Comparison of ENCODE assay signal across 8 mouse cellular contexts in the genomic region with DNA sequence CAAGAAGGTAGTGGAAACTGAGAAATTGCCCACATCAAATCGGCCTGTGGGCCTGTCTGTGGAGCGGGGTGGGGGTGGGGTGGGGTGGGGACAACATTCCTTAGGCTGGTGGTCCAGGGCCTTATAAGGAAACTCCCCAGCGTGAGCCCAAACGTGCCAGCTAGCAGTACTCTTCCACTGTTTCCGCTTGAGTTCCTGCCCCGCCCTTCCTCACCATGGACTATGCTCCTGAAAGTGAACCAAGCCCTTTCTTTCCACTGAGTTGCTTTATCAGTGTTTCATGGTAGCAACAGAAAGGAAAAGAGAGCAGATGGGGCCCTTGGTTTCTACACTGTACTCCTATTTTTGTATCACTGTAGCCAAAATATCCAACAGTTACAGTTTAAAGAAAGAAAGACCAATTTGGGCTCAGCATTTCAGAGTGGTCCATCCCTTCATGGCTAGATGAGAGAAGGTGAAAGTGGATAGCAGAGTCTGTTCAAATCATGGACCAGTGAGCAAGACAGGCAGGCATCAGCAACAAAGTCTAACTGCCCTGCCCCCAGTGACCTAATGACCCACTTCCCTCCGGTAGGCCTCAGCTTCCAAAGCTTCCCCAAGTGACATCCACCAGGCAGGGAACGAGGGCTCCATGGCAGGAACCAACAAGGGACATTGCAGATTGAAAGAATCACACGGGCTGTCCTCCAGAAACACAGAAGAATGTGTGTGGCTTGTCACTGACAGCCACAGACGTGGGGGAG. TPM values are rescaled to one million over a fixed set of nuclear protein-coding genes. Genes with fewer than 3 reads are reported as not detected.
DNase-seq lines count a peak whose midpoint lies in the region; ATAC-seq and TF ChIP-seq lines count a peak whose summit lies in the region.

No protein-coding gene starts in this region.

- intact Hi-C loops in heart, postnatal 25 days (cut with DNase I) = no loop called here

- no peaks in the 10 kb centered on the region for H3K27me3 ChIP-seq in forebrain, embryonic 16.5 days (replicated peaks; ENCODE audit: control insufficient read depth, insufficient read depth, low read length)
- H3K27me3 ChIP-seq in kidney, adult 2 months (replicated peaks; ENCODE audit: control insufficient read depth, insufficient read depth, low read length) = no peaks in the 10 kb centered on the region
- no peaks in the 10 kb centered on the region for H3K27me3 ChIP-seq in lung, postnatal 0 days (replicated peaks; ENCODE audit: insufficient read depth, low read length)

- H3K4me1 ChIP-seq in forebrain, embryonic 16.5 days (replicated peaks; ENCODE audit: control insufficient read depth, insufficient read depth, low read length) = peaks cover 16% of the 10 kb centered on the region
- H3K4me1 ChIP-seq in kidney, adult 2 months (ENCODE audit: control insufficient read depth, insufficient read depth, low read length) = peaks cover 38% of the 10 kb centered on the region
- peaks cover 31% of the 10 kb centered on the region for H3K4me1 ChIP-seq in lung, postnatal 0 days (ENCODE audit: insufficient read depth, low read depth, low read length)

- peak; percentile 50 to 77 for DNase-seq in heart, adult 18-20 months
- no peak for DNase-seq in heart, postnatal 25 days (ENCODE audit: low spot score)
- peak; percentile 93 for DNase-seq in kidney, adult 2 months
- DNase-seq in lung, postnatal 0 days (ENCODE audit: low spot score) = peak; percentile 91
- DNase-seq in adrenal gland, postnatal 10 days = no peak
- no peak for DNase-seq in MN1 (ENCODE audit: low spot score)
- no peak for DNase-seq in cerebellum, adult 11 months

- H3K9me3 ChIP-seq in forebrain, embryonic 16.5 days (ENCODE audit: control insufficient read depth, low read length) = no peaks in the 10 kb centered on the region
- H3K9me3 ChIP-seq in lung, postnatal 0 days (ENCODE audit: low read length) = no peaks in the 10 kb centered on the region

- H3K9ac ChIP-seq in forebrain, embryonic 16.5 days (replicated peaks; ENCODE audit: low read depth, low read length) = no peak overlapping the region
- H3K9ac ChIP-seq in lung, postnatal 0 days (replicated peaks; ENCODE audit: low read depth) = no peak overlapping the region

- no peak overlapping the region for H3K4me3 ChIP-seq in forebrain, embryonic 16.5 days (replicated peaks; ENCODE audit: low read length)
- H3K4me3 ChIP-seq in kidney, adult 2 months (ENCODE audit: insufficient read depth, low read depth, low read length) = no peak overlapping the region
- no peak overlapping the region for H3K4me3 ChIP-seq in lung, postnatal 0 days (ENCODE audit: low read depth, low read length)

- peak; percentile 79 for TF ChIP-seq EP300 in lung, postnatal 0 days (IDR thresholded peaks at IDR 0.05)

- peak overlapping the region; percentile 66; the same call in 1 of the 2 replicates for H3K27ac ChIP-seq in forebrain, embryonic 16.5 days (ENCODE audit: low read length)
- peak overlapping the region; percentile 97 for H3K27ac ChIP-seq in kidney, adult 2 months (ENCODE audit: insufficient read depth, low read depth, low read length)
- H3K27ac ChIP-seq in lung, postnatal 0 days (ENCODE audit: low read length) = peak overlapping the region; percentile 94

- H3K4me2 ChIP-seq in forebrain, embryonic 16.5 days (ENCODE audit: low read length) = no peak overlapping the region
- peak overlapping the region; percentile 38; the same call in 1 of the 2 replicates for H3K4me2 ChIP-seq in lung, postnatal 0 days (replicated peaks; ENCODE audit: low read depth, low read length)

- WGBS in forebrain, embryonic 16.5 days = 19% methylated on average over 10 of the region's 10 CpGs
- 5% methylated on average over 10 of the region's 10 CpGs for WGBS in kidney, adult 2 months
- 4% methylated on average over 10 of the region's 10 CpGs for WGBS in lung, postnatal 0 days

- TF ChIP-seq CTCF in kidney, adult 2 months (conservative IDR thresholded peaks at IDR 0.05; ENCODE audit: insufficient read depth, insufficient read length, low read depth, low read length) = no peak
- TF ChIP-seq CTCF in lung, postnatal 0 days (IDR thresholded peaks at IDR 0.05) = no peak

- no peaks in the 10 kb centered on the region for H3K36me3 ChIP-seq in forebrain, embryonic 16.5 days (ENCODE audit: control insufficient read depth, insufficient read depth)
- H3K36me3 ChIP-seq in kidney, adult 2 months (ENCODE audit: control insufficient read depth, insufficient read depth, low read length) = no peaks in the 10 kb centered on the region
- H3K36me3 ChIP-seq in lung, postnatal 0 days (ENCODE audit: insufficient read depth, low read length) = no peaks in the 10 kb centered on the region

- no peak for TF ChIP-seq POLR2A in kidney, adult 2 months (IDR thresholded peaks at IDR 0.05; ENCODE audit: low read depth, low read length)

- ATAC-seq in forebrain, embryonic 16.5 days = no peak
- ATAC-seq in lung, postnatal 0 days = peak; percentile 74

RNA-seq across cellular contexts. Expression of a gene that starts 5.3 kb away (rescaled TPM):
- total RNA-seq in heart, adult 18-20 months (2021) = 100 to 1,000 TPM; 196 to 224 TPM
- total RNA-seq in heart, postnatal 25 days (2021) = 100 to 1,000 TPM; 225 to 270 TPM
- 185 and 203 TPM in 2 replicates for polyA plus RNA-seq in forebrain, embryonic 16.5 days (2015; fragmentation: Nextera tagmentation; extraction: Ambion mirVana)
- polyA plus RNA-seq in kidney, adult 2 months (2012; rRNA removed) = 172 and 214 TPM in 2 replicates
- polyA plus RNA-seq in lung, postnatal 0 days (2015; fragmentation: Nextera tagmentation; extraction: Ambion mirVana) = 151 and 154 TPM in 2 replicates
- 100 to 1,000 TPM; 459 to 528 TPM for total RNA-seq in adrenal gland, postnatal 10 days (2021)

RNA-seq across cellular contexts. Expression of a gene that starts 14.2 kb away (rescaled TPM):
- 1 to 10 TPM; 1.5 to 3.4 TPM for total RNA-seq in heart, adult 18-20 months (2021)
- total RNA-seq in heart, postnatal 25 days (2021) = 1 to 10 TPM; 1.5 to 2.2 TPM
- polyA plus RNA-seq in forebrain, embryonic 16.5 days (2015; fragmentation: Nextera tagmentation; extraction: Ambion mirVana) = 1.2 and 1.3 TPM in 2 replicates
- polyA plus RNA-seq in kidney, adult 2 months (2012; rRNA removed) = 2.9 and 5.9 TPM in 2 replicates
- 10.2 and 12.9 TPM in 2 replicates for polyA plus RNA-seq in lung, postnatal 0 days (2015; fragmentation: Nextera tagmentation; extraction: Ambion mirVana)
- 1 to 10 TPM; 3.7 to 4.9 TPM for total RNA-seq in adrenal gland, postnatal 10 days (2021)

RNA-seq across cellular contexts. Expression of a gene that starts 22.0 kb away (rescaled TPM):
- 1,000 to 10,000 TPM; 1,960 to 1,989 TPM for total RNA-seq in heart, adult 18-20 months (2021)
- total RNA-seq in heart, postnatal 25 days (2021) = 1,000 to 10,000 TPM; 1,337 to 1,520 TPM
- polyA plus RNA-seq in forebrain, embryonic 16.5 days (2015; fragmentation: Nextera tagmentation; extraction: Ambion mirVana) = 87.1 and 97.7 TPM in 2 replicates
- 865 and 950 TPM in 2 replicates for polyA plus RNA-seq in kidney, adult 2 months (2012; rRNA removed)
- 287 and 308 TPM in 2 replicates for polyA plus RNA-seq in lung, postnatal 0 days (2015; fragmentation: Nextera tagmentation; extraction: Ambion mirVana)
- 1,000 to 10,000 TPM; 1,178 to 1,235 TPM for total RNA-seq in adrenal gland, postnatal 10 days (2021)

RNA-seq across cellular contexts. Expression of a gene that starts 30.6 kb away (rescaled TPM):
- total RNA-seq in heart, adult 18-20 months (2021) = 10 to 100 TPM in 1 of 2 experiments, 1 to 10 TPM in 1; 9.6 to 18.7 TPM
- total RNA-seq in heart, postnatal 25 days (2021) = 10 to 100 TPM; 28.9 to 30.7 TPM
- polyA plus RNA-seq in forebrain, embryonic 16.5 days (2015; fragmentation: Nextera tagmentation; extraction: Ambion mirVana) = 5.2 and 5.7 TPM in 2 replicates
- 22.8 and 25.0 TPM in 2 replicates for polyA plus RNA-seq in kidney, adult 2 months (2012; rRNA removed)
- polyA plus RNA-seq in lung, postnatal 0 days (2015; fragmentation: Nextera tagmentation; extraction: Ambion mirVana) = 14.9 and 15.6 TPM in 2 replicates
- 10 to 100 TPM; 25.9 to 55.7 TPM for total RNA-seq in adrenal gland, postnatal 10 days (2021)

RNA-seq across cellular contexts. Expression of a gene that starts 35.7 kb away (rescaled TPM):
- total RNA-seq in heart, adult 18-20 months (2021) = 10 to 100 TPM; 25.8 to 26.8 TPM
- 10 to 100 TPM; 22.1 to 22.9 TPM for total RNA-seq in heart, postnatal 25 days (2021)
- 58.8 and 62.1 TPM in 2 replicates for polyA plus RNA-seq in forebrain, embryonic 16.5 days (2015; fragmentation: Nextera tagmentation; extraction: Ambion mirVana)
- polyA plus RNA-seq in kidney, adult 2 months (2012; rRNA removed) = 37.9 and 41.6 TPM in 2 replicates
- 42.3 and 42.7 TPM in 2 replicates for polyA plus RNA-seq in lung, postnatal 0 days (2015; fragmentation: Nextera tagmentation; extraction: Ambion mirVana)
- 10 to 100 TPM; 25.1 to 25.3 TPM for total RNA-seq in adrenal gland, postnatal 10 days (2021)

Comparison
In these comparisons a context has a peak if more than half of its experiments do, and no peak if none do; other contexts are left out.
1. DNase-seq: peak in heart, adult 18-20 months (2 of 2), kidney, adult 2 months (single experiment) and lung, postnatal 0 days (single experiment); none in heart, postnatal 25 days (single experiment), adrenal gland, postnatal 10 days (single experiment), MN1 (single experiment) and cerebellum, adult 11 months (single experiment).
2. Peak in every context shown above with its lines, with median percentiles within 50 percentile points of each other: H3K27ac ChIP-seq.